Mouse (Mus musculus) bone marrow macrophage, adult 2 months (primary cell): ENCODE results near the gene Hpn. TPM values are rescaled to one million over a fixed set of nuclear protein-coding genes. Genes with fewer than 3 reads are reported as not detected.

Experiments
- H3K27ac ChIP-seq: 2 replicates; pipeline ENCODE4 v1.5.1; 2012; ENCODE audit warnings: low read depth, low read length; ENCODE audit not compliant: insufficient read depth
- H3K4me1 ChIP-seq: 2 replicates; pipeline ENCODE4 v1.6.1; 2012; ENCODE audit warnings: low read length; ENCODE audit not compliant: control insufficient read depth, insufficient read depth
- H3K4me3 ChIP-seq: 2 replicates; pipeline ENCODE4 v1.5.1; 2012; ENCODE audit warnings: mild to moderate bottlenecking, low read length, moderate library complexity; ENCODE audit not compliant: insufficient read depth
- CTCF ChIP-seq: IDR thresholded peaks from 2 replicates; pipeline ENCODE4 v1.5.1; 2012; ENCODE audit warnings: low read depth, mild to moderate bottlenecking, low read length, moderate library complexity
- POLR2A ChIP-seq: IDR thresholded peaks from 2 replicates; pipeline ENCODE4 v1.6.1; 2012; ENCODE audit warnings: mild to moderate bottlenecking, low read depth, low read length, borderline replicate concordance
- polyA plus RNA-seq: library from polyadenylated mRNA; stranded (reverse); fragments of >200 nt; gene quantifications from 2 replicates; pipeline ENCODE4 v1.2.4, GENCODE M21; 2012; ENCODE audit not compliant: missing spikeins, insufficient read depth, insufficient read length

Gene Hpn
- polyA plus RNA-seq, 1 experiment, result 30.9 TPM

DNA sequence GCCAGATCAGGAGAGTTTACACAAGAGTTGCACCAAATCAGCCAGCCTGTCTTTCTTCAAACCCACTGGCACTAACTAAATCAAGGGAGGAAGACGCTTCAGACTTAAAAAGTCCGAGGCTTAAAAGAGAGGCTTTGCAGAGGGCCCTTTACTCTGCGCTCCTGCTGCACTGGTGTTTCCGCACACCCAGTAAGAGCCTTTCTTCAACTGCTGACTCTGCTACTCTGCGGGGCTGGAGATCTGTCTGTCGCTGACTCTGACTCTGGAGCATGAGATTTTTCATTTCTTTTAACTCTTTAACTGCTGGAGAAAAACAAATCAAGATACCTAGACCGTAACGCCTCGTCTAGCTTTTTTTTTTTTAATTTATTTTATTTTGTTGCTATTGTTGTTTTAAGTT is 30.9 kb downstream of the Hpn start:
- TF ChIP-seq CTCF (no peak), POLR2A (no peak)
- Histone ChIP-seq H3K4me1 (peaks cover 19% of the 10 kb centered on the region), H3K27ac (no peak overlapping the region), H3K4me3 (no peak overlapping the region)

DNA sequence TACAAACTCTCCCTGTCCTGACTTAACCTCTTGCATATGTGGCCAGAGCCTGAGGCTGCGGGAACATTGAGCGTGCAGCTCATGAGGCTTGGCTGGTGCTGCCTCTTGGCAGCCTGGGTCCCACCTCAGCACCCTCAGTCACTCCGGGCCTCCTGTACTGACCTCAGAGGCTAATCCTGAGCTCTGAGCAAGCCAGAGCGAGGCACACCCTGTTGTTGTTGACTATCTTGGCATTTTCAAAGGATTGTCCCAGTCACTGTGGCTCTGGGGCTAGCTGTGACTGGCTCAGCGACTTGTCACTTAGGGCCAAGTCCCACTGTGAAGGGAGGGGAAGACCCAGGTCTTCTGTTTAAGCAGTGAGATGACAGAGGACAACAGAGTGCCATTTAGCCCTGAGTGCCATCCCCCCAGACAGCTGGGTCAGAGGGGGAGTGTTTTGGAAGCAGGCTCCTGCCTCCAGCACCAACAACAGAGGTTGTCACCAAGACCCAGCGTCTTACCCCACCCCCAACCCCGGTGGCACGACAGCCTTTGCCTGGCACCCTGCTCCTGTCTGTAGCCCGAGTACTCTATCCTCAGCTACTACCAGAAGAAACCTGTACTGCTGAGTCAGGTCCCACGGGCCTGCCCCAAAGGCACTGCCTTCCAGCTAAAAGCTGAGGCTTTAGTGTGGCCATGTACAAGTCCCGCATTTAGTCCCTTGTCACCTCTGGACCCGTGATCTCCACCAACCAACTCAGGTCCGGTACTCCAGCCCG is 32.1 kb downstream of the Hpn start:
- no peak for TF ChIP-seq POLR2A
- TF ChIP-seq CTCF, result no peak
- Histone ChIP-seq H3K4me1 (peaks cover 15% of the 10 kb centered on the region), H3K27ac (no peak overlapping the region), H3K4me3 (no peak overlapping the region)

DNA sequence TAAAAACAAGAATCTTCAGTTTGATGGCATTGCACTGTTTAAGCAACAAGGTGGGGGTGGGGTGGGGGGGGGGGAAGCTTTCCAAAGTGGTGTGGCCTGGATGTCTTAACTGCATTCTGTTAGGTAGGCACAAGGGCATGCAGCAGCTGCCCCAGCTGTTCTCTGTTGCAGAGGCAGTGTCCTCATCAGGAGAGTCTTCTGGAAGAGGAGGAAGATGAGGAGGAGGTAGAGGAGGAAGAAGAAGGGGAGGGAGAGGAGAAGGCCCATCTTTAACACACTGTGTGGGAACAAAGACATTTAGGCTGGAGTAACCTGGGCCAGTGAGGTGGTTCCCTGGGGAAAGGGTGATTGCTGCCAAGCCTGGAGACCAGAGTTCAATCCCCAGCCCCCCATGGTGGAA is 33.0 kb downstream of the Hpn start:
- Histone ChIP-seq H3K27ac (no peak overlapping the region), H3K4me1 (peaks cover 5% of the 10 kb centered on the region), H3K4me3 (no peak overlapping the region)
- no peak for TF ChIP-seq CTCF
- no peak for TF ChIP-seq POLR2A

DNA sequence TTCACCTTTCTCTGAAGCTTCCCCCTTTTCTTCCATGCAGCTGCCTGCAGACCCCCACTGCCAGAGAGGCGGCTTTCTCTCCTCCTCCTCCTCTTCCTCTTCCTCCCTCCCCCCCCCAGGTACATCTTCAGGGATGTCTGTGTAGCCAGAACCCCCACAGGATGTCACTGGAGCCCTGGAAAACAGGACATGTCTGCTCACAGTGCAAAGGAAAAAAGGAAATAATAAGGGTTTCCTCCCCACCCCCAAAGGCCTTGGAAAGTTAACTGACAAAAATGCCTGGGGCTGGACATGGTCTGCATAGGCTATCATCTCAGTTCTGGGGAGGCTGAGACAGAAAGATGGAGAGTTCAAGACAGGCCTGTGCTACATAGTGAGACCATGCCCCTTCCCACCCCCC is 34.0 kb downstream of the Hpn start:
- H3K4me1 ChIP-seq, result peaks cover 2% of the 10 kb centered on the region; the same call in 1 of the 2 replicates
- TF ChIP-seq CTCF, result no peak
- no peak for TF ChIP-seq POLR2A
- no peak overlapping the region for H3K4me3 ChIP-seq

DNA sequence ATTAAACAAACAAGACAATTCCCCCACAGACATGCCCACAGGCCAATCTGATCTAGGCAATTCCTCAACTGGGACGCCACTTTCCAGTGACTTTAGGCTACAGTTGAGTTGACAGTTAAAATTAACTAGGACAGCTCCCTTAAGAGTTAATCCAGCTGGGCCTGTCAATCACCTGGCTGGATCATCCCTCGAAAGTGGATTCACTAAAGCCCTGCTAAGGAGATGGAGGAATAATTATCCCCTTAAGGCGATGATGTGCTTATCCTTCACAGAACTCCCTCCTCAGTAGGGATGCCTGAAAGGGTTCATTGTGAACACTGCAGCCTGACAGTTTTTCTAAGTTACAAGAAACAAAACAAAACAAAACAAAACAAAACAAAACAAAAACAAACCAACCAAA is 34.5 kb downstream of the Hpn start:
- peaks cover 2% of the 10 kb centered on the region; the same call in 1 of the 2 replicates for H3K4me1 ChIP-seq
- no peak overlapping the region for H3K4me3 ChIP-seq
- no peak overlapping the region for H3K27ac ChIP-seq
- TF ChIP-seq CTCF, result no peak
- no peak for TF ChIP-seq POLR2A

More for the DNA sequence above, 34.0 kb downstream of the Hpn start:
- no peak overlapping the region for H3K27ac ChIP-seq

DNA sequence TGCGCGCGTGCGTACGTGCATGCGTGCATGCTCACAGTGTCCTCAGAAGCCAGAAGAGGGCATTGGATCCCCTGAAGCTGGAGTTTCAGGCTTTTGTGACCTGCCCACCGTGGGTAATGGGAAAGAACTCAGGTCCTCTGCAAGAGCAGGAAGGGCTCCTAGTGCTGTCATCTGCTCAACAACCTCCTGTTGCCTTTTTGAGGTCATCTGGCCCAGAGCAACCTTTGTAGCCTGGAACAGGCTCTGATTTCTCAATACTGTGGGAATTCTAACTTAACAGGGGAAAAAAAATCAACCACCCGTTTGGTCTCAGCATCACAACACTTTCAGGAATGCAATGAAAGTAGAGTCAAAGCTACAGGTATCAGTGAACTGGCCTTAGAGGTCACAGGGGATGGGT is 35.4 kb downstream of the Hpn start:
- TF ChIP-seq CTCF (no peak), POLR2A (no peak)
- Histone ChIP-seq H3K27ac (no peak overlapping the region), H3K4me1 (no peaks in the 10 kb centered on the region), H3K4me3 (no peak overlapping the region)

DNA sequence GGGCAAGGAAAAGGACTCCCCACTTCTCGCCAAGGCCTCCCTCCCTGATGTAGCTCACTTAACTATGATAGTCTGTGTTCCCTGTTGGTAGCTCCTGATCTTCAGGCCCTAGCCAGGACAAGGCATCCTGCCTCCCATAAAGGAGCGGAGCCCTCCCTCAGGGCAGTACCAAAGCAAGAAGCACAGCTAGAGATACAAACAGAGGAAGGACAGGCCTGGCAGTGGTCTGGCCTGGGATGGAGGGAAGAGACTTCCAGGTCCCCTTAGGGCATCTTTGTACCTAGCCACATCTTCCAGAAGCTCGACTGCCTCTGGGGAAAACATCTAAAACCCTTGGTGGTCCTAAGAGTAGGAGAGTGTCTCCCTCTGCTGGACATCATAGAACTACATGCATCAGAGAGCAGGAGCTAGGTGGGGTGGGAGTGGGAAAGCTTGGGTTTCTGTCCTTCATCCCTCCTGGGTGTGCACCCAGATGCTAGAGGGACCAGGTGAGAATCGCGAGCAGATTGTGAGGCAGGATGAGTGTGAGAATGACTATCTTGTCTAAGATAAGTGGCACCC is 37.1 kb downstream of the Hpn start:
- Histone ChIP-seq H3K4me1 (no peaks in the 10 kb centered on the region), H3K27ac (no peak overlapping the region), H3K4me3 (no peak overlapping the region)
- TF ChIP-seq POLR2A (no peak), CTCF (peak; percentile 68)

DNA sequence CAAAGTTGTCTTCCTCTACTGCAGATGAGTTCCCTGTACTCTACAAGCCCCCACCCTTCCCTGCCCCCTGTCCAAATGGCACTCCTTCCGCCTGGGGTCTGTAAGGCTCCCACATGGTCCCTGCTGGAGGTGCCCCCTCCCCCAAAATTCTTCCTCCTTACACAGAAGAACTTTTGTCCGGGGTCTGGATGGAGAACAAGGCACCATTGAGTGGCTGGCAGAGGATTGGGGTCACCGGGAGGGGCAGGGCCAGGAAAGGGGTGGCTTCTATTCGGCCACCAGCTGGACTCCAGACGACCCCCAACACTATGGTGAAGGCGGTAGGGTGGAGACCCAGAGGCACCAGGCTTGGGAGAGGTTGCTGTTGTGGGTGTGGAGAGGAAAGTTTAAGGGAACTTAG is 37.6 kb downstream of the Hpn start:
- no peak for TF ChIP-seq POLR2A
- TF ChIP-seq CTCF, result no peak
- Histone ChIP-seq H3K4me3 (no peak overlapping the region), H3K27ac (no peak overlapping the region), H3K4me1 (no peaks in the 10 kb centered on the region)

DNA sequence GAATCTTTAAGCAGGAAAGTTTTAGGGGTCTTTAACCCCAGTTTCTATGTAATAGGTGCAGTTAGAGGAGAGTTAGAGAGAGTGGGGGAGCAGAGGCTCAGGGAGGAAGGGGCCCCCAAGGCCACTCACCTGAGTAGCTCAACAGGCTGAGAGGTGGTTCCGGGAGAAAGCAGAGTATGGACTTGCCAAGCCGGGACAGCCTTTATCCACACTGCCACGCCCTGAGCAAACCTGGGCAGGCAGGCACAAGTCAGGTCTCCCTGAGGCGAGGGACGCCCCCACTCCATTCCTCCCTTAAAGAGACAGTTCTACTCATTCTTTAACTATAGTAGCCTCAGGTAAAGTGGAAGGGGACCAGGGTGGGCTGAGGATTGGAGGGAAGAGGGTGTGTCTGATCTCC is 38.6 kb downstream of the Hpn start, which contains the start of gene Fxyd3:
TSS of gene Fxyd3 (minus strand) at position 213 of the 400 bp plus-strand sequence.
- Histone ChIP-seq H3K27ac (no peak within 1 kb of the TSS), H3K4me3 (no peak within 1 kb of the TSS), H3K4me1 (no peaks in the 10 kb centered on the region)
- TF ChIP-seq POLR2A (no peak), CTCF (no peak)

DNA sequence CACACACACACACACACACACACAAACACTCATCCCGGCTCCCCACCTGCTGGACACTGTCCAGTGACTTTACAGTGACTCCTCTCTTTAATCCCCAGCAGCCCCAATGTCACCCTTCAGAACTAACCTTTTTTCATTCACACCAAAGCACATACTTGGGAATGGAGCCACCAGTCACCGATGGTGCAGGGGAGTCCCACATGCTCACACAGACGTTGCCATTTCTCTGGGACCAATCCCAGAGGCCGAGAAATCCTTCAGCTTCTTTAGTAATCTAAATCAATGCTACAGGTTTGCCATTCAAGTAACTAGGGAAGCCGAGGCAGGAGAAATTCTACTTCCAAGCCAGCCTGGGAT is 40.4 kb downstream of the Hpn start:
- Histone ChIP-seq H3K27ac (no peak overlapping the region), H3K4me1 (no peaks in the 10 kb centered on the region), H3K4me3 (no peak overlapping the region)
- TF ChIP-seq POLR2A (no peak), CTCF (no peak)

DNA sequence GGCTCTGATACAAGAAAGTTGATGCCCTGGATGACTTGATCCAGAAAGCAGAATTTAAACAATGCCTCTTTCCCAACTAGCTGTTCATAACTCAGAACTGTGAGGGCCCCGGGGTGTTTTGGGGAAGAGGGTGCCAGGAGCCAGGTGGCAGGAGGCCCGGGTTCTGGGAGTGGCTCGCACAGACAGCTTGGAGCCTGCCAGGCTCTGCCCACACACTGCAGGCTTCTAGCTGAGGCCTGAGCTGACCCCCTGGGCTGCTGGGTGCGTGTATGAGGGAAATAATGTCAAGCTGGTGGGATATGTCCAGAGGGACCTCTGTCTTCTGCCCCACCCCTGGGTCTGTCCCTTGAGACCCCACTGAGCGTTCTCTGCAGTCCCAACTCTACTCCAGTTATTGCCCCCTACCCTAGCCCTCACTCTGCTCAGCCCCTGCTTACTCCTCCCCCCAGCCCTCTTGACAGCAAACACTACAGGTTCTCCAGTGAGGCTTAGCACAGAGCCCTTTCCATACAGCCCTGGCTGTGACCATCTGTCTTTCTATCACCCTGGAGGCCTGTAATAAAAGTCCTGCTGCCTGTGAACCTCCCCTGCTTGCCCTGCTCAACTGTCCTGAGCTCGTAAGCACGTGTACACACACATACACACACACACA is 40.9 kb downstream of the Hpn start:
- TF ChIP-seq POLR2A (no peak), CTCF (no peak)
- Histone ChIP-seq H3K27ac (no peak overlapping the region), H3K4me1 (no peaks in the 10 kb centered on the region), H3K4me3 (no peak overlapping the region)
